Mouse (Mus musculus) olfactory bulb, adult 2 months (tissue): ENCODE data around the gene Fbxl7. TPM values are rescaled to one million over a fixed set of nuclear protein-coding genes. Genes with fewer than 3 reads are reported as not detected.

Experiments
- H3K27ac ChIP-seq: fragments of 200-500 bp; 2 replicates; pipeline ENCODE4 v1.5.1; 2012; ENCODE audit warnings: low read depth, low read length; ENCODE audit not compliant: insufficient read depth
- H3K4me1 ChIP-seq: fragments of 200-500 bp; 2 replicates; pipeline ENCODE4 v1.6.1; 2012; ENCODE audit warnings: low read length; ENCODE audit not compliant: control insufficient read depth, insufficient read depth
- H3K4me3 ChIP-seq: fragments of 200-500 bp; 2 replicates; pipeline ENCODE4 v1.5.1; 2012; ENCODE audit warnings: mild to moderate bottlenecking, low read depth, low read length, moderate library complexity; ENCODE audit not compliant: insufficient read depth
- CTCF ChIP-seq: fragments of 200-500 bp; IDR thresholded peaks from 2 replicates; pipeline ENCODE4 v1.5.1; 2012; ENCODE audit warnings: low read depth, mild to moderate bottlenecking, low read length, moderate library complexity; ENCODE audit not compliant: insufficient read depth
- POLR2A ChIP-seq: fragments of 200-500 bp; IDR thresholded peaks from 2 replicates; pipeline ENCODE4 v1.6.1; 2012; ENCODE audit warnings: mild to moderate bottlenecking, low read depth, low read length, moderate library complexity; ENCODE audit not compliant: insufficient read depth
- WGBS: fragments of 180-500 bp; shearing (Covaris S2); methylation state at CpG from one replicate; pipeline ENCODE4 v1.1.7; 2018; 5-methylcytosine and 5-hydroxymethylcytosine counted together
- polyA plus RNA-seq: library from polyadenylated mRNA; stranded (reverse); fragments of >200 nt; gene quantifications from 2 replicates; pipeline ENCODE4 v1.2.4, GENCODE M21; 2012; ENCODE audit warnings: low replicate concordance; ENCODE audit not compliant: missing spikeins, insufficient read depth, insufficient read length

Fbxl7 gene
- polyA plus RNA-seq, 1 experiment: not detected

GRCm38 (mm10) chr15:26688472-26689104 is 206.8 kb downstream of the Fbxl7 start:
- WGBS: 83% methylated on average over 10 of the region's 10 CpGs
- Histone ChIP-seq H3K27ac (no peak overlapping the region), H3K4me1 (no peaks in the 10 kb centered on the region), H3K4me3 (no peak overlapping the region)
- no peak for TF ChIP-seq POLR2A
- no peak for TF ChIP-seq CTCF

GRCm38 (mm10) chr15:26687729-26688128 is 207.7 kb downstream of the Fbxl7 start:
- H3K27ac ChIP-seq: no peak overlapping the region
- no peak for TF ChIP-seq CTCF
- no peak for TF ChIP-seq POLR2A
- H3K4me3 ChIP-seq: no peak overlapping the region
- no peaks in the 10 kb centered on the region for H3K4me1 ChIP-seq
- WGBS: 41% methylated on average over 7 of the region's 7 CpGs

GRCm38 (mm10) chr15:26682279-26682678 is 213.1 kb downstream of the Fbxl7 start:
- Histone ChIP-seq H3K4me3 (no peak overlapping the region), H3K4me1 (no peaks in the 10 kb centered on the region), H3K27ac (no peak overlapping the region)
- 87% methylated on average over 9 of the region's 9 CpGs for WGBS
- TF ChIP-seq CTCF: no peak
- no peak for TF ChIP-seq POLR2A

GRCm38 (mm10) chr15:26673239-26673859 is 222.0 kb downstream of the Fbxl7 start:
- no peak overlapping the region for H3K4me3 ChIP-seq
- no peak overlapping the region for H3K27ac ChIP-seq
- H3K4me1 ChIP-seq: no peaks in the 10 kb centered on the region
- TF ChIP-seq CTCF (no peak), POLR2A (no peak)
- 46% methylated on average over 5 of the region's 5 CpGs for WGBS

- Histone ChIP-seq H3K4me3 (no peak overlapping the region), H3K27ac (no peak overlapping the region), H3K4me1 (no peaks in the 10 kb centered on the region)
- WGBS: 56% methylated on average over 8 of the region's 8 CpGs
- no peak for TF ChIP-seq POLR2A
- no peak for TF ChIP-seq CTCF
Observed at GRCm38 (mm10) chr15:26654988-26655387, 240.4 kb downstream of the Fbxl7 start.

- WGBS: 82% methylated on average over 4 of the region's 4 CpGs
- TF ChIP-seq POLR2A (no peak), CTCF (no peak)
- Histone ChIP-seq H3K27ac (no peak overlapping the region), H3K4me3 (no peak overlapping the region), H3K4me1 (no peaks in the 10 kb centered on the region)
Observed at GRCm38 (mm10) chr15:26642563-26642962, 252.8 kb downstream of the Fbxl7 start.

GRCm38 (mm10) chr15:26639726-26640125 is 255.7 kb downstream of the Fbxl7 start:
- no peak for TF ChIP-seq CTCF
- H3K27ac ChIP-seq: no peak overlapping the region
- 61% methylated on average over 7 of the region's 7 CpGs for WGBS
- H3K4me3 ChIP-seq: no peak overlapping the region
- no peaks in the 10 kb centered on the region for H3K4me1 ChIP-seq

GRCm38 (mm10) chr15:26635591-26635990 is 259.8 kb downstream of the Fbxl7 start:
- Histone ChIP-seq H3K27ac (no peak overlapping the region), H3K4me3 (no peak overlapping the region), H3K4me1 (no peaks in the 10 kb centered on the region)
- no peak for TF ChIP-seq POLR2A
- TF ChIP-seq CTCF: no peak
- whole genome bisulfite sequencing: 77% methylated on average over 5 of the region's 5 CpGs

- Histone ChIP-seq H3K27ac (no peak overlapping the region), H3K4me3 (no peak overlapping the region), H3K4me1 (no peaks in the 10 kb centered on the region)
- 91% methylated on average over 2 of the region's 2 CpGs for WGBS
- TF ChIP-seq POLR2A: no peak
- no peak for TF ChIP-seq CTCF
Observed at GRCm38 (mm10) chr15:26628181-26628580, 267.2 kb downstream of the Fbxl7 start.
